Mouse (Mus musculus) liver, adult 2 months (tissue): ENCODE results near the gene Ap5b1.

Source experiments
- CTCF ChIP-seq: fragments of 200-500 bp; IDR thresholded peaks from 2 replicates; pipeline ENCODE4 v1.5.1; 2011; ENCODE audit warnings: low read depth, low read length, control low read depth
- POLR2A ChIP-seq: fragments of 200-500 bp; IDR thresholded peaks from 2 replicates; pipeline ENCODE4 v1.6.1; 2011; ENCODE audit warnings: low read length, control low read depth; ENCODE audit not compliant: insufficient read depth; ENCODE audit errors: extremely low read depth

DNA sequence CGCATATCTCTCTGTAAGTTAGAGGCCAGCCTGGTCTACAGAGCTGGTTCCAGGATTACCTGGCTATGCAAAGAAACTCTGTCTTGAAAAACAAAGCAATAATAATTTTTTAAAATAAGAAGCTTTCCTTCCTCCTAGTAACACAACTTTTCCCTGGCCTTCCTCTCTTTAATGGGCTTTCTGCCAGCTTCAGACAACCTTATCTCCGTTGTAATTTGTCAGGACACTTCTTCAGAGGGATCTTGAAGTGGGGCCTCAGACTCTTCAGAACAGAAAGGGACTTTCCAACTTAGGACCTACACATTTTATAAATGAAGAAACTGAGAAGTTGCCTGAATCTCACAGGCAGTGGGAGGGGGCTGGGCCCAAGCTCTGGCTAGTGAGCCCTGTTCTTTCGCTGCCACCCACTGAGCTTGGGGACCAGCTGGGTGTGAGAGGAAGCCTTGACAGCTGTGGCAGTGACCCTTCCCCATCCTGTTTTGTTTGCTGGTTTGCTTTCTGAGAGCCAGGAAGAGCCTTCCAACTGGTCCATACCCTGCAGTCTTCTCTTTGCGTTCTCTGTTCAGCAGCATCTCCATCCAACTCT lies 20.3 kb upstream of the Ap5b1 start:
- TF ChIP-seq CTCF: no peak
- TF ChIP-seq POLR2A: no peak
